Mouse (Mus musculus) G1E (cell line): ENCODE results near the gene Hoxc10. TPM values are rescaled to one million over a fixed set of nuclear protein-coding genes. Genes with fewer than 3 reads are reported as not detected.

Experiments
- ATAC-seq: 2 replicates; pipeline ENCODE4 v1.8.0; 2016; ENCODE audit warnings: mild to moderate bottlenecking; ENCODE audit not compliant: insufficient number of reproducible peaks, poor library complexity, low FRiP score, severe bottlenecking; ENCODE audit errors: extremely low read depth
- DNase-seq: peaks from one replicate; pipeline ENCODE4 v3.0.0; 2012; ENCODE audit warnings: low spot score
- H3K27me3 ChIP-seq: 2 replicates; pipeline ENCODE4 v1.6.1; 2012; ENCODE audit warnings: mild to moderate bottlenecking, low read length, inconsistent platforms; ENCODE audit not compliant: insufficient read depth
- H3K36me3 ChIP-seq: replicated peaks from 2 replicates; pipeline ENCODE3; 2012; ENCODE audit warnings: mild to moderate bottlenecking, inconsistent platforms
- H3K4me1 ChIP-seq: 2 replicates; pipeline ENCODE4 v1.6.1; 2012; ENCODE audit warnings: low read depth, low read length, inconsistent platforms, mixed read lengths; ENCODE audit not compliant: insufficient read depth
- H3K4me3 ChIP-seq: 2 replicates; pipeline ENCODE4 v1.5.1; 2012; ENCODE audit warnings: low read depth, mild to moderate bottlenecking, inconsistent platforms, low read length, moderate library complexity, mixed read lengths
- H3K9me3 ChIP-seq: replicated peaks from 2 replicates; pipeline ENCODE4 v1.6.1; 2012; ENCODE audit warnings: inconsistent platforms
- CTCF ChIP-seq: IDR thresholded peaks from 2 replicates; pipeline ENCODE4 v1.5.1; 2012; ENCODE audit warnings: low read depth, low read length, inconsistent platforms, mixed read lengths
- GATA1 ChIP-seq: IDR thresholded peaks from 2 replicates; pipeline ENCODE4 v1.6.1; 2012; ENCODE audit warnings: borderline replicate concordance, low read length, inconsistent platforms, mixed read lengths
- GATA2 ChIP-seq: IDR thresholded peaks from 2 replicates; pipeline ENCODE4 v1.6.1; 2012; ENCODE audit warnings: low read depth, low read length, inconsistent platforms, borderline replicate concordance
- POLR2AphosphoS5 ChIP-seq: IDR thresholded peaks from 2 replicates; pipeline ENCODE4 v1.6.1; 2012; ENCODE audit warnings: low read depth, low read length, inconsistent platforms; ENCODE audit not compliant: insufficient replicate concordance
- TAL1 ChIP-seq: conservative IDR thresholded peaks from 2 replicates; pipeline ENCODE4 v1.6.1; 2012; ENCODE audit warnings: low read depth, low read length, inconsistent platforms, mixed read lengths
- polyA plus RNA-seq: library from polyadenylated mRNA; stranded (reverse); fragments of >175 nt; gene quantifications from 2 replicates; pipeline ENCODE4 v1.2.3, GENCODE M21; 2012
- total RNA-seq, 2 experiments: library from RNA; stranded (forward) in 1 of 2; stranded (reverse) in 1 of 2; fragments of 200-1000 nt in 1 of 2; fragments of >200 nt in 1 of 2; fragmentation: Nextera tagmentation in 1 of 2; gene quantifications; 2 replicates each; pipeline ENCODE4 v1.2.3; 2014 to 2017

Hoxc10 gene
- total and polyA plus RNA-seq, 3 experiments: 0.16 to 0.60 (median 0.16) TPM

DNA sequence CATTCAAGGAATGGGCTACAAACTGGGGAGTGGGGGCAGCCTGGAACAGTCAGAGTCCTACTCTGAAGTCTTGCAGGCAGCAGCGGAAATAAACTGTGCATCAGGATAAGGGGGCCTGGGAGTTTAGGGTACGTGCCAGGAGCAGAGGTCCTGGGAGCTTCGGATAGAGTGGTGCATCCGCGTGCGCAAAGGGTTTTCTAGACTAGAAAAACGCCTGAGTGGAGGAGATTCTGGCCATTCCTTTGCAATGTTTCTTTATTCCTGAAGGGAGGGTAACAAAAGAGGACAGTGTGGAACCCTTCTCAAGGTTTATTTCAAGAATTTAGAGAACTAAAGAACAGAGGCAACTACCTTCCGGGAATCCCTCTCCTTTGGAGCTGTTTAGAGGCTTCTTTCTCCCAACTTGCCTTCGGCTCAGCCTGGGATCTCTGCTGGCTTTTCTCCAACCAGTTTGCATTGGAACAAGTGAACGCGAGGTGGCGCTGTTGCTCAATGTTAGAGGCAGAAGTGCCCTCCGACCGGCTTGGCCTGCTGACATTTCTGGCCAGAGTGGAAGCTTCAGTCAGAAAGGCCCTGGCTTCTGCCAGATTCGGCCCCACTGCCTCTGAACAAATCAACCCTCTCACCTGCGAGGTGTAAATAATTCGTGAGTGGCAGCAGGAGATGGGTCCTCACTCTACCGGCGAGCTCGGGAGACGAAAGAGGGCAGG lies 20.7 kb downstream of the Hoxc10 start:
- H3K27me3 ChIP-seq: peaks cover 44% of the 10 kb centered on the region

DNA sequence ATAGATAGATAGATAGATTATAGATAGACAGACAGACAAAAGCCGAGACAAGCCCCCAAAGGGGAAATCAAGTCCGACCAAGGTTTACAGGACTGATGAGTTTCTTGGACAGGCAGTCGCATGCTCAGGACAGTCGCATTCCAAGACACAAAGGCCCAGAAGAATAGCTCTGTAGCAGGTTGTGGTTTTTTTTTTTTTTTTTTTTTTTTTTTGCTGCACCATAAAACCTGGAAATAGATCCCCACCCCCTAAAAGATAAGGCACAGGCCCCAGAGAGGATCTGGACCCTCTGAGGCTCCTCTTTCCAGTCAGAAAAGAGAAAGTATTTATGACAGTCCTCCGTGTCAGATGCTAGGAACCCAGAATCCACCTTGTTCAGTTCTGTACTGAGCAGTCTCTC lies 21.5 kb downstream of the Hoxc10 start:
- Histone ChIP-seq H3K9me3 (no peaks in the 10 kb centered on the region), H3K4me1 (peaks cover 75% of the 10 kb centered on the region), H3K27me3 (peaks cover 37% of the 10 kb centered on the region), H3K36me3 (peaks cover 6% of the 10 kb centered on the region), H3K4me3 (no peak overlapping the region)
- ATAC-seq (no peak), DNase-seq (no peak)
- TF ChIP-seq POLR2AphosphoS5 (no peak), TAL1 (no peak), CTCF (no peak), GATA2 (no peak), GATA1 (no peak)

More for the DNA sequence above, 20.7 kb downstream of the Hoxc10 start:
- H3K4me3 ChIP-seq: peak overlapping the region; percentile 44; the same call in 1 of the 2 replicates
- no peak for ATAC-seq
- peaks cover 6% of the 10 kb centered on the region for H3K36me3 ChIP-seq
- DNase-seq: peak; percentile 48
- no peaks in the 10 kb centered on the region for H3K9me3 ChIP-seq
- peaks cover 73% of the 10 kb centered on the region for H3K4me1 ChIP-seq
- peak; percentile 67 for TF ChIP-seq CTCF
- TF ChIP-seq GATA2: no peak

DNA sequence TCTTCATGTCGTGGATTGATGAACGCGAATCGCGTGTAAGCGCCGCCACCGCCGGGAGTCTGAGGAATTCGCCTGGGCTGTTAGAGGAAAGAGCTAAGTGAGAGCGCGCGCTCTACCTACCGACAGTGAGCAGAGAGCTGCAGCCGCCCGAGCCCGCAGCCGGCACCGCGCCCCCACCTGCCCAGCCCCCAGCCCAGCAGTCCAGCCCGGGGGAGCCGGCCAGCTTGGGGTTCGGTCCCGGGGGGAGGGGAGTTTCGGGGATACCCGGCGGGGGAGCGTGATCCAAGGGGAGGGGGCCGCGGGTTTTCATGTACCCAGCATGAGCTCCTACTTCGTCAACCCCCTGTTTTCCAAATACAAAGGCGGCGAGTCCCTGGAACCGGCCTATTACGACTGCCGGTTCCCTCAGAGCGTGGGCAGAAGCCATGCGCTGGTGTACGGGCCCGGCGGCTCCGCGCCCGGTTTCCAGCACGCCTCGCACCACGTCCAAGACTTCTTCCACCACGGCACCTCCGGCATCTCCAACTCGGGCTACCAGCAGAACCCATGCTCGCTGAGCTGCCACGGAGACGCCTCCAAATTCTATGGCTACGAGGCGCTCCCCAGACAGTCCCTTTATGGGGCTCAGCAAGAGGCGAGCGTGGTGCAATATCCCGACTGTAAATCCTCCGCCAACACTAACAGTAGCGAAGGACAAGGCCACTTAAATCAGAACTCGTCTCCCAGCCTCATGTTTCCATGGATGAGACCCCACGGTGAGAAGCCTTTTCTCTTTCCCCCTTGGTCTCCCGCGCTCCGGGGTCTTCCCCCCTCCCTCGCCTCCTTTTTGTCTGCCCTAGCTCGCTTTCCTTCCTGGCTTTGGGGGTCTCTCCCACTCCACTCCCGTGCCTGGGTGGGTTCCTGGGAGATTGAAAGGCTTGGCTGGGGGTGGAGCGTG lies 24.1 kb downstream of the Hoxc10 start, which contains the start of gene Hoxc8:
Gene Hoxc8 (plus strand): TSS at position 147 of the 937 bp plus-strand sequence.
- H3K36me3 ChIP-seq: no peaks in the 10 kb centered on the region
- ATAC-seq (no peak), DNase-seq (no peak)
- H3K4me3 ChIP-seq: peak within 1 kb of the TSS; percentile 73
- peaks cover 20% of the 10 kb centered on the region for H3K27me3 ChIP-seq
- peaks cover 81% of the 10 kb centered on the region for H3K4me1 ChIP-seq
- TF ChIP-seq POLR2AphosphoS5 (no peak), CTCF (no peak), GATA1 (no peak), TAL1 (no peak), GATA2 (no peak)
- no peaks in the 10 kb centered on the region for H3K9me3 ChIP-seq

DNA sequence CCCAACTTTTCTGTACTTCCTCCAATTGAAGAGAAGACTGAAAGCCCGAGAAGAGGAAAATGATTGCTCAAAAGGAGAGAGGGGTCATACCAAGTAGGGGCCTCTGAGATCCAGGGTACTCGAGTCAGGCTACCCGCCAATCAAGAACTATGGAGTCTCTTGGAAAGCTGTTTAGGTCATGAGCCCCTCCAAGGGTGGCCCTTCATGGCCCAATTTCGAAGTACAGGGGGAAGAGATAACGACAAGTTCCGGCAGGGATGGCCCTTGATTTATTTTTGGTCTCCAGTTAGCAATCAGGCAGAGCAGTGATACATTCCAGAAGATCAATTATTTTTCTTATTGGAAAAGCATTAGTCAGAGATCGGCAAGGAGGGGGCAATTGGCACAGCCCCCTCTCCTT lies 25.2 kb downstream of the Hoxc10 start:
- no peaks in the 10 kb centered on the region for H3K9me3 ChIP-seq

DNA sequence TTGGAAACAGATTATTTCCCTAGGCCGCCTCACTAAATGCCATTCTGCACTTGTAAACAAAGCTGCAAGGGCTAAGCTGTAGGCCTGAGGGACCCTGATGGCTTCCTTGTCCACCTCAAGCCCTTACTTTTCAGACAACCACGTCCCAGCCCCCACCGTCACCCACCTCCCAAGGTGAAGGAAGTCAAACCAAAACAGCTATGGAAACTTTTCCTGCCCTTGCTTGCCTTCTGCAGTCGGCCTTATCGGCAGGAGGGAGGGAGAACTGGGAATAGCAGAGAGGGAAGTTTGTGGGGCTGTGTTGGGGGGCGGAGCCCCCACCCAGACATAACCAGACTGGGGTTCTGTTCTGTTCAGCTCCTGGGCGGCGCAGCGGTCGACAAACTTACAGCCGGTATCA lies 25.6 kb downstream of the Hoxc10 start:
- TF ChIP-seq CTCF (no peak), POLR2AphosphoS5 (no peak), GATA2 (no peak), GATA1 (no peak), TAL1 (no peak)
- peaks cover 84% of the 10 kb centered on the region for H3K4me1 ChIP-seq
- H3K27me3 ChIP-seq: peaks cover 10% of the 10 kb centered on the region
- peak overlapping the region; percentile 73; the same call in 1 of the 2 replicates for H3K4me3 ChIP-seq
- no peaks in the 10 kb centered on the region for H3K36me3 ChIP-seq
- no peaks in the 10 kb centered on the region for H3K9me3 ChIP-seq
- ATAC-seq (no peak), DNase-seq (no peak)

More for the DNA sequence above, 25.2 kb downstream of the Hoxc10 start:
- Histone ChIP-seq H3K27me3 (peaks cover 14% of the 10 kb centered on the region), H3K4me3 (peak overlapping the region; percentile 73; the same call in 1 of the 2 replicates), H3K4me1 (peaks cover 85% of the 10 kb centered on the region), H3K36me3 (no peaks in the 10 kb centered on the region)
- ATAC-seq (no peak; the same call in 1 of the 2 replicates), DNase-seq (no peak)
- no peak for TF ChIP-seq GATA2

DNA sequence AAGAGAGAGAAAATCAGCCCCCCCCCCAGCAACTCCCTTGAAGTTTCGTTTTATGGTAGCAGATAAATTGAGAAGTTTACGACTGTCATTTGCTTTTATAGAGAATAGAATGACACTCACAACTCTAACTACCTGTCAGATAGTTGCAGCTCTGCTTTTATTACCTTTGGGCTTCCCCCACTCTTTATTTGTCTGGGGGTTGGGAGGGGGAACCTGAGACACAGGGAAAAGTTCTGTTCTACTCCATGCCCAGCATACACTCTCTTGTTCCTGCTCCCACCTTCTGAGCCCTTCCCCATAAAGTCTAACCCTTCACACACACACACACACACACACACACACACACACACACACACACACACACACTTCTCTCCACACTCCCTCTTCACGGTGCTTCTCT lies 26.3 kb downstream of the Hoxc10 start:
- TF ChIP-seq CTCF (no peak), TAL1 (no peak), POLR2AphosphoS5 (no peak), GATA2 (no peak), GATA1 (no peak)
- Histone ChIP-seq H3K27me3 (peaks cover 10% of the 10 kb centered on the region), H3K36me3 (no peaks in the 10 kb centered on the region), H3K4me3 (no peak overlapping the region; the same call in 1 of the 2 replicates), H3K9me3 (no peaks in the 10 kb centered on the region), H3K4me1 (peaks cover 85% of the 10 kb centered on the region)
- DNase-seq (no peak), ATAC-seq (no peak)
